Mouse (Mus musculus): ENCODE measurements around the gene Rundc3a. TPM values are rescaled to one million over a fixed set of nuclear protein-coding genes. Genes with fewer than 3 reads are reported as not detected.
"Not testable (repeated sequence)": the region's sequence is repeated elsewhere in the genome, so short reads cannot be mapped to it uniquely, and the experiment has no call there.

Rundc3a gene
- under 1 TPM in 1 of 4 experiments, not detected in 3; 0.21 TPM for total RNA-seq (2022)

- DNase-seq (ENCODE audit: low spot score in 2 of 2): peak in 1 of 2 experiments; percentile 46
These were observed at the start of gene Rundc3a for GRCm38 (mm10) chr11:102393238-102393634. TSS of gene Rundc3a (plus strand) at chr11:102393403.

- no peak for DNase-seq (ENCODE audit: low spot score in 2 of 2)
These were observed 48.7 kb upstream of the Rundc3a start for GRCm38 (mm10) chr11:102344458-102344857.

- DNase-seq (ENCODE audit: low spot score in 2 of 2): no peak
These were observed 46.3 kb upstream of the Rundc3a start for GRCm38 (mm10) chr11:102346926-102347325.

GRCm38 (mm10) chr11:102347683-102348082 lies 45.5 kb upstream of the Rundc3a start:
- DNase-seq (ENCODE audit: low spot score in 2 of 2): no peak

- no peak for DNase-seq (ENCODE audit: low spot score in 2 of 2)
These were observed 45.1 kb upstream of the Rundc3a start for GRCm38 (mm10) chr11:102348101-102348585.

GRCm38 (mm10) chr11:102348771-102349170 lies 44.4 kb upstream of the Rundc3a start:
- no peak for DNase-seq (ENCODE audit: low spot score in 2 of 2)

GRCm38 (mm10) chr11:102349189-102349954 lies 43.8 kb upstream of the Rundc3a start:
- DNase-seq (ENCODE audit: low spot score in 2 of 2): no peak

- no peak for DNase-seq (ENCODE audit: low spot score in 2 of 2)
These were observed 42.8 kb upstream of the Rundc3a start for GRCm38 (mm10) chr11:102350416-102350815.

GRCm38 (mm10) chr11:102350981-102351523 lies 42.2 kb upstream of the Rundc3a start:
- no peak for DNase-seq (ENCODE audit: low spot score in 2 of 2)

- DNase-seq (ENCODE audit: low spot score in 2 of 2): no peak
These were observed 40.8 kb upstream of the Rundc3a start for GRCm38 (mm10) chr11:102352378-102352777.

GRCm38 (mm10) chr11:102353021-102353431 lies 40.2 kb upstream of the Rundc3a start:
- no peak for DNase-seq (ENCODE audit: low spot score in 2 of 2)

- DNase-seq (ENCODE audit: low spot score in 2 of 2): no peak
These were observed 37.7 kb upstream of the Rundc3a start for GRCm38 (mm10) chr11:102355501-102355900.

- DNase-seq (ENCODE audit: low spot score in 2 of 2): no peak
These were observed 37.0 kb upstream of the Rundc3a start for GRCm38 (mm10) chr11:102356190-102356589.

- no peak for DNase-seq (ENCODE audit: low spot score in 2 of 2)
These were observed 36.4 kb upstream of the Rundc3a start for GRCm38 (mm10) chr11:102356636-102357350.

GRCm38 (mm10) chr11:102358365-102358764 lies 34.8 kb upstream of the Rundc3a start:
- no peak for DNase-seq (ENCODE audit: low spot score in 2 of 2)

GRCm38 (mm10) chr11:102361776-102362495 lies 31.3 kb upstream of the Rundc3a start:
- DNase-seq (ENCODE audit: low spot score in 2 of 2): no peak

- DNase-seq (ENCODE audit: low spot score in 2 of 2): no peak
These were observed 29.6 kb upstream of the Rundc3a start for GRCm38 (mm10) chr11:102363623-102364022.

GRCm38 (mm10) chr11:102364570-102365371 lies 28.4 kb upstream of the Rundc3a start:
- no peak for DNase-seq (ENCODE audit: low spot score in 2 of 2)

- DNase-seq (ENCODE audit: low spot score in 2 of 2): no peak
These were observed 27.5 kb upstream of the Rundc3a start for GRCm38 (mm10) chr11:102365699-102366098.

GRCm38 (mm10) chr11:102366103-102366502 lies 27.1 kb upstream of the Rundc3a start, which contains the start of gene Slc4a1:
TSS of gene Slc4a1 (minus strand) at chr11:102366203.
- DNase-seq (ENCODE audit: low spot score in 2 of 2): not testable (repeated sequence)
